Mouse (Mus musculus) mouse trophoblast stem cell (cell line): ENCODE results near the gene Bank1.

Experiments used
- in situ Hi-C, 2 experiments: fragments of 300-500 bp; cut with MseI, MboI; formaldehyde crosslinking; loops; 2 replicates in 1 of 2; 3 replicates in 1 of 2; pipeline ENCODE4 v1.15.1; 2025

Gene Bank1

GRCm38 (mm10) chr3:136106452-136106851 lies 219.4 kb downstream of the Bank1 start:
- in situ Hi-C loops, result no loop called here

GRCm38 (mm10) chr3:136103339-136103738 lies 222.5 kb downstream of the Bank1 start:
- in situ Hi-C loops, result no loop called here

- in situ Hi-C loops, result no loop called here
These were observed 224.8 kb downstream of the Bank1 start for GRCm38 (mm10) chr3:136100973-136101500.

GRCm38 (mm10) chr3:136100292-136100691 lies 225.6 kb downstream of the Bank1 start:
- in situ Hi-C loops, result no loop called here

GRCm38 (mm10) chr3:136086948-136087660 lies 238.8 kb downstream of the Bank1 start:
- in situ Hi-C loops, result no loop called here

- in situ Hi-C loops, result no loop called here
These were observed 239.4 kb downstream of the Bank1 start for GRCm38 (mm10) chr3:136086431-136086830.

GRCm38 (mm10) chr3:136085077-136085476 lies 240.8 kb downstream of the Bank1 start:
- in situ Hi-C loops, result no loop called here

GRCm38 (mm10) chr3:136084066-136084465 lies 241.8 kb downstream of the Bank1 start:
- in situ Hi-C loops, result no loop called here

- in situ Hi-C loops, result no loop called here
These were observed 244.6 kb downstream of the Bank1 start for GRCm38 (mm10) chr3:136081264-136081663.

- in situ Hi-C loops, result no loop called here
These were observed 247.3 kb downstream of the Bank1 start for GRCm38 (mm10) chr3:136078535-136078934.

GRCm38 (mm10) chr3:136070394-136070793 lies 255.5 kb downstream of the Bank1 start:
- in situ Hi-C loops, result no loop called here

- in situ Hi-C loops, result no loop called here
These were observed 264.0 kb downstream of the Bank1 start for GRCm38 (mm10) chr3:136061907-136062306.

GRCm38 (mm10) chr3:136050635-136051034 lies 275.2 kb downstream of the Bank1 start:
- in situ Hi-C loops, result no loop called here

GRCm38 (mm10) chr3:136050215-136050614 lies 275.7 kb downstream of the Bank1 start:
- in situ Hi-C loops, result no loop called here

- in situ Hi-C loops, result no loop called here
These were observed 277.8 kb downstream of the Bank1 start for GRCm38 (mm10) chr3:136048026-136048425.

- in situ Hi-C loops, result no loop called here
These were observed 280.5 kb downstream of the Bank1 start for GRCm38 (mm10) chr3:136045381-136045780.

GRCm38 (mm10) chr3:136040041-136040440 lies 285.8 kb downstream of the Bank1 start:
- in situ Hi-C loops, result no loop called here

GRCm38 (mm10) chr3:136039446-136039845 lies 286.4 kb downstream of the Bank1 start:
- in situ Hi-C loops, result no loop called here

GRCm38 (mm10) chr3:136037254-136037653 lies 288.6 kb downstream of the Bank1 start:
- in situ Hi-C loops, result no loop called here

- in situ Hi-C loops, result no loop called here
These were observed 290.1 kb downstream of the Bank1 start for GRCm38 (mm10) chr3:136035784-136036183.

GRCm38 (mm10) chr3:136024876-136025275 lies 301.0 kb downstream of the Bank1 start:
- in situ Hi-C loops, result no loop called here

- in situ Hi-C loops, result no loop called here
These were observed 308.3 kb downstream of the Bank1 start for GRCm38 (mm10) chr3:136017517-136017916.

GRCm38 (mm10) chr3:136010616-136011015 lies 315.2 kb downstream of the Bank1 start:
- in situ Hi-C loops, result no loop called here

- in situ Hi-C loops, result no loop called here
These were observed 318.0 kb downstream of the Bank1 start for GRCm38 (mm10) chr3:136007846-136008245.
